Mouse (Mus musculus): ENCODE data around the gene Ciao2a. TPM values are rescaled to one million over a fixed set of nuclear protein-coding genes. Genes with fewer than 3 reads are reported as not detected.

The Ciao2a gene
- total RNA-seq, 1 experiment: 55.9 TPM

- DNase-seq (ENCODE audit: low read depth, low spot score): no peak
- H3K9me3 ChIP-seq (ENCODE audit: control insufficient read depth, insufficient read depth, low read depth, low read length): no peaks in the 10 kb centered on the region
- no peak overlapping the region for H3K27ac ChIP-seq (ENCODE audit: insufficient read depth, low read depth, low read length, poor library complexity, severe bottlenecking)
- in situ Hi-C loops (cut with MboI; ENCODE audit: low sequenced_read_pairs in 2 of 2, unreplicated experiment in 2 of 2): no loop called here
- peaks cover 0 to 3% of the 10 kb centered on the region in 2 experiments; a peak in 1 of 4 replicates for H3K4me1 ChIP-seq (ENCODE audit: control insufficient read depth in 2 of 2, insufficient read depth in 2 of 2, low read length in 2 of 2, poor library complexity in 1 of 2)
- H3K4me3 ChIP-seq (ENCODE audit: insufficient read depth in 1 of 2, low read depth in 1 of 2, low read length in 2 of 2, poor library complexity in 1 of 2, severe bottlenecking in 1 of 2): peak overlapping the region; percentile 63 to 92
- no peaks in the 10 kb centered on the region for H3K36me3 ChIP-seq (ENCODE audit: control insufficient read depth, insufficient read depth, low read length, poor library complexity, severe bottlenecking)
- peak overlapping the region; percentile 19 for H3K9ac ChIP-seq (ENCODE audit: insufficient read depth, low read depth, low read length, poor library complexity, severe bottlenecking)
- TF ChIP-seq MAFK (IDR thresholded peaks at IDR 0.05; ENCODE audit: insufficient read depth, low read depth, low read length): no peak
- no peak for TF ChIP-seq ZNF384 (IDR thresholded peaks at IDR 0.05; ENCODE audit: low read depth, low read length)
- TF ChIP-seq ZC3H11A (IDR thresholded peaks at IDR 0.05; ENCODE audit: borderline replicate concordance, low read depth, low read length): no peak
- TF ChIP-seq HCFC1 (IDR thresholded peaks at IDR 0.05; ENCODE audit: borderline replicate concordance, insufficient read depth, low read length): no peak
- no peak for TF ChIP-seq CHD2 (IDR thresholded peaks at IDR 0.05; ENCODE audit: low read depth, low read length)
Measured at GRCm38 (mm10) chr9:66124111-66124531, 2.3 kb upstream of the Ciao2a start.

GRCm38 (mm10) chr9:66124681-66125542 lies 1.5 kb upstream of the Ciao2a start:
- in situ Hi-C loops (cut with MboI; ENCODE audit: low sequenced_read_pairs in 2 of 2, unreplicated experiment in 2 of 2): no loop called here
- Histone ChIP-seq H3K27ac (ENCODE audit: insufficient read depth, low read depth, low read length, poor library complexity, severe bottlenecking) (no peak overlapping the region), H3K9ac (ENCODE audit: insufficient read depth, low read depth, low read length, poor library complexity, severe bottlenecking) (peak overlapping the region; percentile 19), H3K4me3 (ENCODE audit: insufficient read depth in 1 of 2, low read depth in 1 of 2, low read length in 2 of 2, poor library complexity in 1 of 2, severe bottlenecking in 1 of 2) (peak overlapping the region; percentile 63 to 92), H3K4me1 (ENCODE audit: control insufficient read depth in 2 of 2, insufficient read depth in 2 of 2, low read length in 2 of 2, poor library complexity in 1 of 2) (peaks cover 0 to 3% of the 10 kb centered on the region in 2 experiments; a peak in 1 of 4 replicates), H3K9me3 (ENCODE audit: control insufficient read depth, insufficient read depth, low read depth, low read length) (no peaks in the 10 kb centered on the region), H3K36me3 (ENCODE audit: control insufficient read depth, insufficient read depth, low read length, poor library complexity, severe bottlenecking) (no peaks in the 10 kb centered on the region)
- TF ChIP-seq HCFC1 (IDR thresholded peaks at IDR 0.05; ENCODE audit: borderline replicate concordance, insufficient read depth, low read length) (peak; percentile 84), ZNF384 (IDR thresholded peaks at IDR 0.05; ENCODE audit: low read depth, low read length) (peak; percentile 62; the same call in 1 of the 2 replicates), CHD2 (IDR thresholded peaks at IDR 0.05; ENCODE audit: low read depth, low read length) (no peak), MAFK (IDR thresholded peaks at IDR 0.05; ENCODE audit: insufficient read depth, low read depth, low read length) (no peak), ZC3H11A (IDR thresholded peaks at IDR 0.05; ENCODE audit: borderline replicate concordance, low read depth, low read length) (no peak)
- peak; percentile 96 for DNase-seq (ENCODE audit: low read depth, low spot score)

- Histone ChIP-seq H3K9ac (ENCODE audit: insufficient read depth, low read depth, low read length, poor library complexity, severe bottlenecking) (peak overlapping the region; percentile 10; the same call in 1 of the 2 replicates), H3K27ac (ENCODE audit: insufficient read depth, low read depth, low read length, poor library complexity, severe bottlenecking) (no peak overlapping the region)
- in situ Hi-C loops (cut with MboI; ENCODE audit: low sequenced_read_pairs in 2 of 2, unreplicated experiment in 2 of 2): no loop called here
Measured at GRCm38 (mm10) chr9:66125543-66126455, 612 bp upstream of the Ciao2a start.

GRCm38 (mm10) chr9:66127193-66127546 lies 759 bp downstream of the Ciao2a start:
- Histone ChIP-seq H3K27ac (ENCODE audit: insufficient read depth, low read depth, low read length, poor library complexity, severe bottlenecking) (no peak overlapping the region; the same call in 1 of the 2 replicates), H3K4me1 (ENCODE audit: control insufficient read depth in 2 of 2, insufficient read depth in 2 of 2, low read length in 2 of 2, poor library complexity in 1 of 2) (peaks cover 0 to 3% of the 10 kb centered on the region in 2 experiments; a peak in 1 of 4 replicates), H3K9ac (ENCODE audit: insufficient read depth, low read depth, low read length, poor library complexity, severe bottlenecking) (peak overlapping the region; percentile 79), H3K9me3 (ENCODE audit: control insufficient read depth, insufficient read depth, low read depth, low read length) (no peaks in the 10 kb centered on the region), H3K36me3 (ENCODE audit: control insufficient read depth, insufficient read depth, low read length, poor library complexity, severe bottlenecking) (no peaks in the 10 kb centered on the region; the same call in 1 of the 2 replicates), H3K4me3 (ENCODE audit: insufficient read depth in 1 of 2, low read depth in 1 of 2, low read length in 2 of 2, poor library complexity in 1 of 2, severe bottlenecking in 1 of 2) (peak overlapping the region; percentile 72 to 76)
- no peak for DNase-seq (ENCODE audit: low read depth, low spot score)
- TF ChIP-seq ZNF384 (IDR thresholded peaks at IDR 0.05; ENCODE audit: low read depth, low read length): peak; percentile 81; the same call in 1 of the 2 replicates
- TF ChIP-seq ZC3H11A (IDR thresholded peaks at IDR 0.05; ENCODE audit: borderline replicate concordance, low read depth, low read length): no peak
- no peak for TF ChIP-seq MAFK (IDR thresholded peaks at IDR 0.05; ENCODE audit: insufficient read depth, low read depth, low read length)
- no peak for TF ChIP-seq HCFC1 (IDR thresholded peaks at IDR 0.05; ENCODE audit: borderline replicate concordance, insufficient read depth, low read length)
- in situ Hi-C loops (cut with MboI; ENCODE audit: low sequenced_read_pairs in 2 of 2, unreplicated experiment in 2 of 2): no loop called here

More at GRCm38 (mm10) chr9:66125543-66126455, 612 bp upstream of the Ciao2a start:
- Histone ChIP-seq H3K9me3 (ENCODE audit: control insufficient read depth, insufficient read depth, low read depth, low read length) (no peaks in the 10 kb centered on the region), H3K4me3 (ENCODE audit: insufficient read depth in 1 of 2, low read depth in 1 of 2, low read length in 2 of 2, poor library complexity in 1 of 2, severe bottlenecking in 1 of 2) (peak overlapping the region; percentile 72 to 76), H3K4me1 (ENCODE audit: control insufficient read depth in 2 of 2, insufficient read depth in 2 of 2, low read length in 2 of 2, poor library complexity in 1 of 2) (peaks cover 0 to 3% of the 10 kb centered on the region in 2 experiments; a peak in 1 of 4 replicates), H3K36me3 (ENCODE audit: control insufficient read depth, insufficient read depth, low read length, poor library complexity, severe bottlenecking) (no peaks in the 10 kb centered on the region; the same call in 1 of the 2 replicates)
- no peak for DNase-seq (ENCODE audit: low read depth, low spot score)
- TF ChIP-seq ZC3H11A (IDR thresholded peaks at IDR 0.05; ENCODE audit: borderline replicate concordance, low read depth, low read length) (no peak), MAFK (IDR thresholded peaks at IDR 0.05; ENCODE audit: insufficient read depth, low read depth, low read length) (no peak), ZNF384 (IDR thresholded peaks at IDR 0.05; ENCODE audit: low read depth, low read length) (no peak), HCFC1 (IDR thresholded peaks at IDR 0.05; ENCODE audit: borderline replicate concordance, insufficient read depth, low read length) (no peak), CHD2 (IDR thresholded peaks at IDR 0.05; ENCODE audit: low read depth, low read length) (no peak)

Data from ES-E14 (cell line).